Mouse (Mus musculus): Measurements from ENCODE around the gene Ahrr.

- TF ChIP-seq POLR2A (IDR thresholded peaks at IDR 0.05; ENCODE audit: insufficient read depth, low read length) (no peak), CTCF (IDR thresholded peaks at IDR 0.05; ENCODE audit: low read depth, low read length) (no peak), EP300 (IDR thresholded peaks at IDR 0.05; ENCODE audit: insufficient read depth, low read depth, low read length) (no peak)
Observed at GRCm38 (mm10) chr13:74301607-74301984, 9.5 kb upstream of the Ahrr start.
